Mouse (Mus musculus) thymus, adult 2 months (tissue): Measurements from ENCODE around the gene Zcchc12. TPM values are rescaled to one million over a fixed set of nuclear protein-coding genes. Genes with fewer than 3 reads are reported as not detected.

Experiments
- DNase-seq: peaks from one replicate; pipeline ENCODE4 v3.0.0; 2021
- H3K27ac ChIP-seq: fragments of 200-500 bp; 2 replicates; pipeline ENCODE4 v1.5.1; 2012; ENCODE audit warnings: low read length, control low read depth; ENCODE audit not compliant: control insufficient read depth, insufficient read depth
- H3K27me3 ChIP-seq: fragments of 200-500 bp; 2 replicates; pipeline ENCODE4 v1.6.1; 2012; ENCODE audit warnings: mild to moderate bottlenecking, low read length, moderate library complexity, mixed read lengths; ENCODE audit not compliant: control insufficient read depth, insufficient read depth
- H3K36me3 ChIP-seq: fragments of 200-500 bp; 2 replicates; pipeline ENCODE4 v1.6.1; 2012; ENCODE audit warnings: mild to moderate bottlenecking, low read length, moderate library complexity; ENCODE audit not compliant: control insufficient read depth, insufficient read depth
- H3K4me1 ChIP-seq: fragments of 200-500 bp; replicated peaks from 2 replicates; pipeline ENCODE4 v1.6.1; 2012; ENCODE audit warnings: low read length; ENCODE audit not compliant: control insufficient read depth, insufficient read depth
- H3K4me3 ChIP-seq: fragments of 200-500 bp; 2 replicates; pipeline ENCODE4 v1.5.1; 2012; ENCODE audit warnings: mild to moderate bottlenecking, low read length, control low read depth, moderate library complexity; ENCODE audit not compliant: control insufficient read depth, insufficient read depth
- CTCF ChIP-seq: fragments of 200-500 bp; IDR thresholded peaks from 2 replicates; pipeline ENCODE4 v1.5.1; 2012; ENCODE audit warnings: mild to moderate bottlenecking, control low read depth, low read length, moderate library complexity, borderline replicate concordance; ENCODE audit not compliant: control insufficient read depth, poor library complexity, insufficient read depth; ENCODE audit errors: extremely low read depth
- POLR2A ChIP-seq: fragments of 200-500 bp; IDR thresholded peaks from 2 replicates; pipeline ENCODE4 v1.6.1; 2012; ENCODE audit warnings: mild to moderate bottlenecking, low read length, control low read depth, moderate library complexity; ENCODE audit not compliant: control insufficient read depth, poor library complexity, insufficient read depth; ENCODE audit errors: extremely low read depth
- WGBS: fragments of 180-500 bp; shearing (Covaris S2); methylation state at CpG from one replicate; pipeline ENCODE4 v1.1.7; 2018; 5-methylcytosine and 5-hydroxymethylcytosine counted together
- polyA plus RNA-seq: library from polyadenylated mRNA; depleted of rRNA; stranded (reverse); fragments of >200 nt; gene quantifications from 2 replicates; pipeline ENCODE4 v1.2.3, GENCODE M21; 2012; rRNA removed

The Zcchc12 gene
- 3.0 and 3.7 TPM in 2 replicates for polyA plus RNA-seq

DNA sequence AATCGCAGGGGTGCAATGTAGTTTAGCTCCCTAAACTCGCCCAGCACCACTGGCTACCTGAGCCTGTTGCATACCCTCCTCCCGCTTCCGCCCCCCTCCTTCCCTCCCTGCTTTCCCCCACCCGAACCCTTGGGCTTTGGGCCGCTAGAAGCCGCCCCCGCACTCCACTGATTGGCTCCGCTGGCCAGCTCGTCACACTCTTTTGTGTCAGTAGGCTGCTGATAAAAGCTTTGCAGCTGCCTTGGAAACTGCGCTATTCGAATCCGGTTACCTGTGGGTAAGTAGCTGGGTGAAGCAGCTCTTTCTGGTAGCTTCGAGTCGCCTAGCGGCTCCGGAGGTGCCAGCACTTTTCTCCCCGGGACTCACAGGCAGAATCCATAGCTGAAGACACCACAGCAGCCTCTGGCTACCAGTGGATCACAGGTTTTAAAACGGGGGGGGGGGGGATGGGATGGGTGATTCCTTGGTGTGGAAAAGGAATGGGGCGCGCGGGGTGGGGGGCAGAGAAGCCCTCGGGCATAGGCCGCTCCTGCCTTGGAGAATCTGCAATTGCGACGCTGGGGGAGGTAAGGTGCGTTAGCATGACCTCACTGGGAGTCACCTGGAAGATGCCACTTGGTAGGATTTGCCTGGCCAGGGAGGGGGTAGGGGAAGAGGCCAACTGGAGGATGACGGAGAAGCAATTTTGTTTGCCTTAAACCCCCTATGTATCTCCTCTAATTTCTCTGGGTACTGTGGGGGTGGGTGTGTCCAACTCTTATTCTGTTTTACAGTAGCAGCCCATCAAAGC is at the start of gene Zcchc12:
Gene Zcchc12 (plus strand): TSS at position 169 of the 790 bp plus-strand sequence.
- no peaks in the 10 kb centered on the region for H3K36me3 ChIP-seq
- peak; percentile 58 for DNase-seq
- H3K27ac ChIP-seq = no peak within 1 kb of the TSS; the same call in 1 of the 2 replicates
- WGBS = 16% methylated on average over 23 of the region's 28 CpGs
- no peaks in the 10 kb centered on the region for H3K27me3 ChIP-seq
- H3K4me1 ChIP-seq = peaks cover 5% of the 10 kb centered on the region
- H3K4me3 ChIP-seq = peak within 1 kb of the TSS; percentile 22
- no peak for TF ChIP-seq CTCF
- TF ChIP-seq POLR2A = no peak

GRCm38 (mm10) chrX:36146746-36147145 is 49.0 kb upstream of the Zcchc12 start:
- no peaks in the 10 kb centered on the region for H3K4me1 ChIP-seq
- TF ChIP-seq POLR2A (no peak), CTCF (no peak)
- H3K36me3 ChIP-seq = no peaks in the 10 kb centered on the region
- H3K27ac ChIP-seq = no peak overlapping the region
- no peak for DNase-seq
- WGBS = 85% methylated on average over 4 of the region's 4 CpGs
- no peaks in the 10 kb centered on the region for H3K27me3 ChIP-seq
- H3K4me3 ChIP-seq = no peak overlapping the region

GRCm38 (mm10) chrX:36150100-36150499 is 45.6 kb upstream of the Zcchc12 start:
- H3K4me1 ChIP-seq = no peaks in the 10 kb centered on the region
- H3K27ac ChIP-seq = no peak overlapping the region
- TF ChIP-seq POLR2A (no peak), CTCF (no peak)
- H3K36me3 ChIP-seq = no peaks in the 10 kb centered on the region
- no peak overlapping the region for H3K4me3 ChIP-seq
- DNase-seq = no peak
- no peaks in the 10 kb centered on the region for H3K27me3 ChIP-seq

- no peak for DNase-seq
- Histone ChIP-seq H3K27me3 (no peaks in the 10 kb centered on the region), H3K4me1 (no peaks in the 10 kb centered on the region), H3K4me3 (no peak overlapping the region), H3K36me3 (no peaks in the 10 kb centered on the region), H3K27ac (no peak overlapping the region)
- WGBS = 93% methylated on average over 2 of the region's 2 CpGs
- TF ChIP-seq CTCF (no peak), POLR2A (no peak)
Observed at GRCm38 (mm10) chrX:36156677-36157076, 39.0 kb upstream of the Zcchc12 start.

- DNase-seq = no peak
- H3K36me3 ChIP-seq = no peaks in the 10 kb centered on the region
- H3K27me3 ChIP-seq = no peaks in the 10 kb centered on the region
- H3K4me1 ChIP-seq = no peaks in the 10 kb centered on the region
- no peak overlapping the region for H3K27ac ChIP-seq
- WGBS = 73% methylated on average over 4 of the region's 4 CpGs
- TF ChIP-seq POLR2A (no peak), CTCF (no peak)
- no peak overlapping the region for H3K4me3 ChIP-seq
Observed at GRCm38 (mm10) chrX:36161567-36161966, 34.1 kb upstream of the Zcchc12 start.

- DNase-seq = peak; percentile 47
- TF ChIP-seq CTCF (no peak), POLR2A (no peak)
- Histone ChIP-seq H3K27me3 (no peaks in the 10 kb centered on the region), H3K27ac (no peak overlapping the region), H3K4me1 (no peaks in the 10 kb centered on the region), H3K36me3 (no peaks in the 10 kb centered on the region), H3K4me3 (no peak overlapping the region)
Observed at GRCm38 (mm10) chrX:36183625-36184024, 12.1 kb upstream of the Zcchc12 start.
